Mouse (Mus musculus): ENCODE data around the gene Bcar1. TPM values are rescaled to one million over a fixed set of nuclear protein-coding genes. Genes with fewer than 3 reads are reported as not detected.
A peak's percentile ranks its signal among the peaks of the same experiment; 100 is the strongest.

Bcar1 gene
- polyA plus RNA-seq (2015; fragmentation: Nextera tagmentation; extraction: Ambion mirVana), result 31.9 and 40.2 TPM in 2 replicates

DNA sequence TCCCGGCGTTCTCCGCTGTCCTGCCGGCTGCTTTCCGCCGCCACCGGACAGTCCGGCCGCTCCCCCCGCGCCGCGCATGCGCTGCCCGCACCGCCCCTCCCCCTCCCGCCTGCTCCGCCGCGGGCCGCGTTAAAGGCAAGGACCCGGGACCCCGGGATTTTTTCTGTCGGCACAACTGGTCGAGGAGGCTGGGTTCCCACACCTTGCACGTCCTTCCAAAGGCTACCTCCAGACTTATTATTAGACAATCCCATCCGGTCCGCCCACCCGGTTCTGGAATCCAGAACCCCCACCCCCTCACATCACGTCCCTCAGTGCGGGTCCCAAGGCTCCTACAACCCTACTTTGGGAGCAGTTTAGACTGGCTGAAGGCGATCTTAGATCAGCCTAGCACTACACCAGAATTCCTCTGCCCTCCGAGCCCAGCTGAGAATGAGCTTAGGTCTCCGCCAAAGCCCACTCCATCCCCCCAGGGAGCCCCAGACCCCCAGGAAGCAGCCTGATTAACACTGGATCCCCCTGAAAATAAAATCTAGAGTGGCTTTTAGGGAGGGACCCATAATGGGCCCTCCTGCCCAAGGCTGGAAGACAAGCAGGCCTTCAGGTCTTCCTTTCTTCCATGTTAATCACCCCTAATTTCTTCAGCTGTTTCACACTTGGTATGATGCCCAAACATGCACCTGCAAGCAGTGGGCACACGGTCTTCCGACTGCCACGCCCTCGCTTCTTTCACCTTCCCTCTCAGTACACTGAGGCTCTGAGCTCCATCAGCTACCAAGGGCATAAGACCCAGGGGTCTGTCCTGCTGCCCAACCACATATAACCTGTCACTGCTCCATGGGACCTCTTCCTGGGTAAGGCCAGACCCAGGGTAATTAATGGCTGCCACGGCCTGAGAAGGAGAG, at the start of gene Bcar1:
TSS of gene Bcar1 (minus strand) at position 18 of the 905 bp plus-strand sequence.
- WGBS, result 9% methylated on average over 33 of the region's 40 CpGs
- Histone ChIP-seq H3K27me3 (no peaks in the 10 kb centered on the region), H3K36me3 (no peaks in the 10 kb centered on the region), H3K27ac (replicated peaks) (peak within 1 kb of the TSS; percentile 76), H3K9me3 (replicated peaks) (no peaks in the 10 kb centered on the region), H3K4me1 (peaks cover 67% of the 10 kb centered on the region), H3K9ac (peak within 1 kb of the TSS; percentile 62), H3K4me3 (replicated peaks) (peak within 1 kb of the TSS; percentile 66), H3K4me2 (replicated peaks) (peak within 1 kb of the TSS; percentile 67)
- ATAC-seq (ENCODE audit: insufficient number of reproducible peaks, low FRiP score, low TSS enrichment, low read depth), result peak; percentile 11; the same call in 1 of the 2 replicates

DNA sequence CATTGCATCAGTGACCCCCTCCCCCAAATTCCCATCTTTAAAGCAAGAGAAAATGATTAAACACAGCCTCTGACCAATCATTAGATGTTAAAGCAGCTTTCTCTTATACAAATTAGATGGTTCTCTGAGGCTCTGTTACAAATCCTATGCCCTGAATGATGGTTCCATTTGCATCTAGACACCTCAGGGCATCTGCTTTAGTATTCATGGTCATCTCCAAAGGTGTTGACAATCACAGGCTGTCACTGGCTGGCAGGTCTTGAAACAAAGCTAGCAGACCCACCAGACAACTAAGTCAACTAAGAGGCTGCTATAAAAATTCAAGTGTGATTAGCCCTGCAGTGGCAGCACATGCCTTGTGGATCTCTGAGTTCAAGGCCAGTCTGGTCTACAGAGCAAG, 46.0 kb upstream of the Bcar1 start:
- Histone ChIP-seq H3K4me3 (replicated peaks) (no peak overlapping the region), H3K4me1 (peaks cover 34% of the 10 kb centered on the region), H3K27ac (replicated peaks) (no peak overlapping the region), H3K9me3 (replicated peaks) (no peaks in the 10 kb centered on the region), H3K36me3 (0 out of 2 replicates have a peak, but pooled peaks cover 3% of the 10 kb centered on the region), H3K9ac (no peak overlapping the region), H3K4me2 (replicated peaks) (no peak overlapping the region), H3K27me3 (no peaks in the 10 kb centered on the region)
- no peak for ATAC-seq (ENCODE audit: insufficient number of reproducible peaks, low FRiP score, low TSS enrichment, low read depth)

DNA sequence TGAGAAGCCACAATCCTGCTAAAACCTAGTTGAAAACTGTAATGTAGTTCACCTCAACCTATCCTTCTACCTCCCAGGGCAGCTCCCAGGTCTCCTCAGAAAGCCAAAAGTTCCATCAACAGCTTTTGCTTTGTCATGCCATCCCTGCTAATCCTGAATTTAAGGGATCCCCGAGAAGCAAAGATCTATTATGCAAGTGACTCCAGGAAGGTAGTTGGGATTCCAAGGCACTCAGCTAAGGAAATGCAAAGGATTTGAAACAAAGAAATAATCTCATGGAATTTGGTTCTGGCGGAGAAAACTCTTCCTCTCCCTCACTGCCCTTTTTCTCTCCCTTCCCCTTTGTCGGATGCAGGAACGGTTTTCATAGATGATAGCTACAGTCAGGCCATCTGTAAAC, 45.6 kb upstream of the Bcar1 start:
- no peak overlapping the region for H3K4me2 ChIP-seq (replicated peaks)
- no peaks in the 10 kb centered on the region for H3K27me3 ChIP-seq
- H3K4me1 ChIP-seq, result peaks cover 34% of the 10 kb centered on the region
- no peak overlapping the region for H3K9ac ChIP-seq
- H3K27ac ChIP-seq (replicated peaks), result no peak overlapping the region
- H3K36me3 ChIP-seq, result 0 out of 2 replicates have a peak, but pooled peaks cover 3% of the 10 kb centered on the region
- WGBS, result 34% methylated on average over 4 of the region's 4 CpGs
- no peak for ATAC-seq (ENCODE audit: insufficient number of reproducible peaks, low FRiP score, low TSS enrichment, low read depth)
- no peaks in the 10 kb centered on the region for H3K9me3 ChIP-seq (replicated peaks)
- no peak overlapping the region for H3K4me3 ChIP-seq (replicated peaks)

GRCm38 (mm10) chr8:111788497-111788896, 44.9 kb upstream of the Bcar1 start:
- Histone ChIP-seq H3K4me1 (peaks cover 33% of the 10 kb centered on the region), H3K27ac (replicated peaks) (no peak overlapping the region), H3K9me3 (replicated peaks) (no peaks in the 10 kb centered on the region), H3K4me2 (replicated peaks) (no peak overlapping the region), H3K9ac (no peak overlapping the region), H3K36me3 (0 out of 2 replicates have a peak, but pooled peaks cover 3% of the 10 kb centered on the region), H3K4me3 (replicated peaks) (no peak overlapping the region), H3K27me3 (no peaks in the 10 kb centered on the region)
- 44% methylated on average over 3 of the region's 3 CpGs for WGBS
- no peak for ATAC-seq (ENCODE audit: insufficient number of reproducible peaks, low FRiP score, low TSS enrichment, low read depth)

- Histone ChIP-seq H3K4me3 (replicated peaks) (no peak overlapping the region), H3K27me3 (no peaks in the 10 kb centered on the region), H3K9ac (no peak overlapping the region), H3K36me3 (0 out of 2 replicates have a peak, but pooled peaks cover 3% of the 10 kb centered on the region), H3K4me1 (peaks cover 29% of the 10 kb centered on the region), H3K9me3 (replicated peaks) (no peaks in the 10 kb centered on the region), H3K4me2 (replicated peaks) (no peak overlapping the region), H3K27ac (replicated peaks) (no peak overlapping the region)
- ATAC-seq (ENCODE audit: insufficient number of reproducible peaks, low FRiP score, low TSS enrichment, low read depth), result no peak
- WGBS, result 62% methylated on average over 5 of the region's 5 CpGs
These were observed 44.5 kb upstream of the Bcar1 start for GRCm38 (mm10) chr8:111788085-111788484.

GRCm38 (mm10) chr8:111787683-111788082, 44.1 kb upstream of the Bcar1 start:
- Histone ChIP-seq H3K9ac (no peak overlapping the region), H3K9me3 (replicated peaks) (no peaks in the 10 kb centered on the region), H3K4me2 (replicated peaks) (no peak overlapping the region), H3K4me3 (replicated peaks) (no peak overlapping the region), H3K36me3 (0 out of 2 replicates have a peak, but pooled peaks cover 3% of the 10 kb centered on the region), H3K27ac (replicated peaks) (no peak overlapping the region), H3K27me3 (no peaks in the 10 kb centered on the region), H3K4me1 (peaks cover 29% of the 10 kb centered on the region)
- no peak for ATAC-seq (ENCODE audit: insufficient number of reproducible peaks, low FRiP score, low TSS enrichment, low read depth)
- WGBS, result 20% methylated on average over 4 of the region's 4 CpGs

DNA sequence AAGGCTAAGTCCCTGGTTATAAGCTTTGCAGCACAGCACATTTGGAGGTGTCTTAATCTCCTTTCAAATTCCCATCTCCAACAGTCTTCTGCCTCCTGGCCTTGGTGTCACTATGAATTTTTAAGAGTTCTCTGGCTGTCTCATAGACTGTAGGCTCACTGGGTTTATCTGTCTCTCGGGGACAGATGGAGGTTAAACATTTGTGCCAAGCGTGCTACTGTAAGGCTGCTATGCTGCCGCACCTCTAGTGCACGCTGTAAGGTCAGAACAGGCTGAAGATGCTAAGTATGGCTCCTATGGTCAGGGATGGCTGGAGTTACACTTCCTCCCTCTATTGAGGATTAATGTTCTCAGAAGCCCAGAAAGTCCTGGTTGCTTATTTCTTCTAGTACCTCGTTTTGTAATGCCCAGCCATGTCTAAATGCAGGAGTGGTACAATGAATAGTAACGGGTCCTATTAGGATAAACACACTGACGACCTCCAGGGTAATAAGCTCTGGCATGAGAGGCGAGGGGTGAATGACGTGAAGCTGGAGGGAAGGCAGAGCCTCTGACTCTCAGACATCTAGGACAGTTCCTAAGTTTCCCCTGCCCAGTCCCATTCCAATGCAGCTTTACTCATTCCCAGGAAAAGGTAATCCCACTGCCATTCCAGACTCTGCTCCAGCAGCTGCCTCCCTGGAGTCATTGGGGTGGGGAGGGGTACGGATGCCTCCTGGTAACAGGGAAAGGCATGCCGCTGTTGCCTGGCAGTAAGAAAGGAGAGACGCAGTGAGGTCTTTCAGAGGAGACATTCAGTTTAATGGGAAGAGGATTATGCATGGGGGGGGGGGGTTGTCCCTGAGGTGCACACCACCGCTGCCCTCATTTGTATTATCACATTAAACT, 43.3 kb upstream of the Bcar1 start:
- peaks cover 29% of the 10 kb centered on the region for H3K4me1 ChIP-seq
- 54% methylated on average over 13 of the region's 13 CpGs for WGBS
- ATAC-seq (ENCODE audit: insufficient number of reproducible peaks, low FRiP score, low TSS enrichment, low read depth), result no peak
- H3K27me3 ChIP-seq, result no peaks in the 10 kb centered on the region
- H3K4me3 ChIP-seq (replicated peaks), result no peak overlapping the region
- 0 out of 2 replicates have a peak, but pooled peaks cover 3% of the 10 kb centered on the region for H3K36me3 ChIP-seq
- H3K9ac ChIP-seq, result no peak overlapping the region
- no peak overlapping the region for H3K27ac ChIP-seq (replicated peaks)
- H3K9me3 ChIP-seq (replicated peaks), result no peaks in the 10 kb centered on the region
- H3K4me2 ChIP-seq (replicated peaks), result no peak overlapping the region

- Histone ChIP-seq H3K9me3 (replicated peaks) (no peaks in the 10 kb centered on the region), H3K4me1 (peaks cover 29% of the 10 kb centered on the region), H3K36me3 (0 out of 2 replicates have a peak, but pooled peaks cover under 1% of the 10 kb centered on the region), H3K27me3 (no peaks in the 10 kb centered on the region), H3K4me3 (replicated peaks) (no peak overlapping the region), H3K4me2 (replicated peaks) (no peak overlapping the region), H3K27ac (replicated peaks) (no peak overlapping the region), H3K9ac (no peak overlapping the region)
- ATAC-seq (ENCODE audit: insufficient number of reproducible peaks, low FRiP score, low TSS enrichment, low read depth), result no peak
- 92% methylated on average over 2 of the region's 2 CpGs for WGBS
These were observed 42.5 kb upstream of the Bcar1 start for GRCm38 (mm10) chr8:111786116-111786515.

- Histone ChIP-seq H3K36me3 (peaks cover 17% of the 10 kb centered on the region), H3K4me1 (peaks cover 12% of the 10 kb centered on the region), H3K9ac (no peak overlapping the region), H3K27ac (replicated peaks) (no peak overlapping the region), H3K4me3 (replicated peaks) (no peak overlapping the region), H3K9me3 (replicated peaks) (no peaks in the 10 kb centered on the region), H3K4me2 (replicated peaks) (no peak overlapping the region), H3K27me3 (no peaks in the 10 kb centered on the region)
- 72% methylated on average over 9 of the region's 9 CpGs for WGBS
- no peak for ATAC-seq (ENCODE audit: insufficient number of reproducible peaks, low FRiP score, low TSS enrichment, low read depth)
These were observed 39.2 kb upstream of the Bcar1 start for GRCm38 (mm10) chr8:111782671-111783394.

DNA sequence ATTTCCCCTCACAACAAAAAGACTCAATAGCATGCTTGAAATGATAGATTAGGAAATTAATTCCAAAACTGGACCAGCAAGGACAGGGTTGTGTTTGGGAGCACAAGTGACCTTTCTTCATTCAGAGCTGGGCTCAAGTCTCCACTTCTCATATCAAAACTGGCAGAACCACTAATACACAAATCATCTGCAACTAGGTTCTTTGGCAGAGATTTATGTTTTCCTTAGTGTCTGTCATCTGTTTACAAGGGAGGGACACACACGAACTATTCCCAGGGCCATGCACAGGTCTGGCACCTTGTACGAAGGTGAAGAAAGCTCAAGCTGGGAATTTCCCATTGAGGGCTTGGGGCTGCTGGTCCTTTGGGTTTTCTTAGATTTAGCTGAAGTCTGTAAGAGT, 38.6 kb upstream of the Bcar1 start:
- Histone ChIP-seq H3K4me1 (peaks cover 5% of the 10 kb centered on the region), H3K4me2 (replicated peaks) (no peak overlapping the region), H3K9me3 (replicated peaks) (no peaks in the 10 kb centered on the region), H3K27me3 (no peaks in the 10 kb centered on the region), H3K36me3 (peaks cover 17% of the 10 kb centered on the region), H3K27ac (replicated peaks) (no peak overlapping the region), H3K9ac (no peak overlapping the region), H3K4me3 (replicated peaks) (no peak overlapping the region)
- 84% methylated on average over 2 of the region's 2 CpGs for WGBS
- no peak for ATAC-seq (ENCODE audit: insufficient number of reproducible peaks, low FRiP score, low TSS enrichment, low read depth)
